Mouse (Mus musculus) olfactory bulb, adult 2 months (tissue): ENCODE data around the gene Arpp21. TPM values are rescaled to one million over a fixed set of nuclear protein-coding genes. Genes with fewer than 3 reads are reported as not detected.

ENCODE experiments used
- H3K27ac ChIP-seq: fragments of 200-500 bp; 2 replicates; pipeline ENCODE4 v1.5.1; 2012; ENCODE audit warnings: low read depth, low read length; ENCODE audit not compliant: insufficient read depth
- H3K4me1 ChIP-seq: fragments of 200-500 bp; 2 replicates; pipeline ENCODE4 v1.6.1; 2012; ENCODE audit warnings: low read length; ENCODE audit not compliant: control insufficient read depth, insufficient read depth
- H3K4me3 ChIP-seq: fragments of 200-500 bp; 2 replicates; pipeline ENCODE4 v1.5.1; 2012; ENCODE audit warnings: mild to moderate bottlenecking, low read depth, low read length, moderate library complexity; ENCODE audit not compliant: insufficient read depth
- CTCF ChIP-seq: fragments of 200-500 bp; IDR thresholded peaks from 2 replicates; pipeline ENCODE4 v1.5.1; 2012; ENCODE audit warnings: low read depth, mild to moderate bottlenecking, low read length, moderate library complexity; ENCODE audit not compliant: insufficient read depth
- POLR2A ChIP-seq: fragments of 200-500 bp; IDR thresholded peaks from 2 replicates; pipeline ENCODE4 v1.6.1; 2012; ENCODE audit warnings: mild to moderate bottlenecking, low read depth, low read length, moderate library complexity; ENCODE audit not compliant: insufficient read depth
- WGBS: fragments of 180-500 bp; shearing (Covaris S2); methylation state at CpG from one replicate; pipeline ENCODE4 v1.1.7; 2018; 5-methylcytosine and 5-hydroxymethylcytosine counted together
- polyA plus RNA-seq: library from polyadenylated mRNA; stranded (reverse); fragments of >200 nt; gene quantifications from 2 replicates; pipeline ENCODE4 v1.2.4, GENCODE M21; 2012; ENCODE audit warnings: low replicate concordance; ENCODE audit not compliant: missing spikeins, insufficient read depth, insufficient read length

Arpp21 gene
- polyA plus RNA-seq, 1 experiment = 639 TPM

GRCm38 (mm10) chr9:112032169-112032568, 203.6 kb downstream of the Arpp21 start:
- 48% methylated on average over 7 of the region's 7 CpGs for WGBS
- TF ChIP-seq POLR2A = no peak
- TF ChIP-seq CTCF = no peak
- no peaks in the 10 kb centered on the region for H3K4me1 ChIP-seq
- H3K4me3 ChIP-seq = no peak overlapping the region
- no peak overlapping the region for H3K27ac ChIP-seq

DNA sequence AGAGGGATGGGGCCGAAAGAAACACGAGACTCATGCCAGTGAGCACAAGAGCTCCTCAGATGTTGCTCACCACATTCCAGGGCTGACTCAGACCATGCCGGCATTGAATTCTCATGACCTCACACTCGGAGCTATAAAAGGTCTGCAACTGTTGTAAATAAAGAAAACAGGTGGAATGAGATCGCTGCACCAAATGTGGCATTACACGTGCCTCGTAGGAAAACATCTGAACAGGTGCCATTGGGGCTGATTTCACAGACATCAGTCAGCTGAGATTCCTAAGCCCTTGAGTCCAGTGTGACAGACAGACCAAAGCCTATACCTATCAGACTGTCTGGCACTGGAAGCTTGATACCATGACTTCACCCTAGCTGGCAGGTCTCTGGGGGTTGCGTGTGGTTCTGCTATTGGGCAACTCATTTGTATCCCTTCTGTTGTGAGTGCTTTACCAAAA, 212.1 kb downstream of the Arpp21 start:
- Histone ChIP-seq H3K4me1 (no peaks in the 10 kb centered on the region), H3K27ac (no peak overlapping the region), H3K4me3 (no peak overlapping the region)
- TF ChIP-seq POLR2A = no peak
- TF ChIP-seq CTCF = no peak
- WGBS = 60% methylated on average over 8 of the region's 8 CpGs

DNA sequence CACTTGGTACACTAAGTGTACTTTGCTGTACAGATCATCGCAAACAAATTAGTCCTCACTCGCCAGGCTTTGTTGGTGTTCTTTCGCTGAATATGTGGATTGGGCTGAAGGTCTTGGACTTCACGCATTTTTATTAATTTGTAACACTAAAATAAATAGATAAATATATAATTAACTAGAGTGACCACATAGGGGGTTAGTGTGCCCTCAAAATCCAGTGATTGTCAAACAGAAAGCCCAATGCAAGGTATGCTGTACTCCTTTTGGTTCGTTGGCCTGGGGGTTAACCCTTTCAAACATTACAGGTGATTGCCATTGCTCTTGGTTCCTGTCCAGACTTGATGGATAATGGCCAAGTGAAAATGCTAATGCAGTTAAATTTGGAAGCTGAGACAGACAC, 212.6 kb downstream of the Arpp21 start:
- 88% methylated on average over 5 of the region's 5 CpGs for WGBS
- no peak overlapping the region for H3K27ac ChIP-seq
- H3K4me1 ChIP-seq = no peaks in the 10 kb centered on the region
- TF ChIP-seq CTCF = no peak
- no peak for TF ChIP-seq POLR2A
- H3K4me3 ChIP-seq = no peak overlapping the region
